Mouse (Mus musculus): ENCODE results near the gene Xrcc4. TPM values are rescaled to one million over a fixed set of nuclear protein-coding genes. Genes with fewer than 3 reads are reported as not detected.

Gene Xrcc4
- 10 to 100 TPM; 16.7 to 21.5 TPM for polyA plus RNA-seq (2017; shearing (Covaris generic))

DNA sequence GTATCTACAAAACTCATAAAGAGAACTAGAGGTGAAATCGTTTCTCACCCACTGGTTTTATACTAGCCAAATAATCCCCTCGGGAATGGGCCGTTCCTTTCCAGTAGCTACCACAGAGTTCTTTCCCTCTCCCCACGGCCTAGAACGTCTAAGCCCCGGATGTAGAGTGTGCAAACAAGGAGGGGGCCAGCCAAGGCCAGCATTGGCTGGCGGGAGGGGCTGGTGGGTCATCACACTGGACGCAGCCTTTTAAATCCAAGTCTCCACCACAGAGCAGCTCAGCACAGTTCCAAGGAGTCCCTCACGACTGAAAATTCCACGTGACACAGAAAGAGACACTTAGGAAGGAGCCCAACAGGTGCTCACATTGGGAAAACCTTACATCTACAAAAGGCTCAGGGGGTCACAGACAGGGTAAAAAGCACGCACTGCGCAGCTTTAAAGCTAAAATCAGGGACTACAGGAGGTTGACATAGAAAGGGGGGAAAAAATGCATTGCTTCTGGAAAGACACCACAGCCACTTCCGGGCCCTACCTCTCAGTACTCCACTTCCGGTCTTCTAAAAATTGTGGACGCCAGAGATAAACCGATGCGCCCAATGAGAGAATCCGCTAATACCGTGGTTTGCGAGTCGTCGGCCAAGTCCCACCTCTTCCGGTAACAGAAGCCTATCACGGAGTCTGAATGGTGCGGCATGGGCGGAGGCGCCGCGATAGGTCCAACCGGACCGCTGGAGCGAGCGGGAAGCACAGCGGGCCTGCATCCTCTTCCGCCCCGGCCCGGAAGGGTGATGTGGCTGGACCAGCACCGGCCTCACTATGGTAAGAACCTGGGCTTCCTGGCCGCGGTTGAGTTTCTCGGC, at the start of gene Xrcc4, which contains the start of gene Tmem167:
Gene Xrcc4 (minus strand): TSS at position 647 of the 863 bp plus-strand sequence.
Gene Tmem167 (plus strand): TSS at position 162 of the 863 bp plus-strand sequence.

DNA sequence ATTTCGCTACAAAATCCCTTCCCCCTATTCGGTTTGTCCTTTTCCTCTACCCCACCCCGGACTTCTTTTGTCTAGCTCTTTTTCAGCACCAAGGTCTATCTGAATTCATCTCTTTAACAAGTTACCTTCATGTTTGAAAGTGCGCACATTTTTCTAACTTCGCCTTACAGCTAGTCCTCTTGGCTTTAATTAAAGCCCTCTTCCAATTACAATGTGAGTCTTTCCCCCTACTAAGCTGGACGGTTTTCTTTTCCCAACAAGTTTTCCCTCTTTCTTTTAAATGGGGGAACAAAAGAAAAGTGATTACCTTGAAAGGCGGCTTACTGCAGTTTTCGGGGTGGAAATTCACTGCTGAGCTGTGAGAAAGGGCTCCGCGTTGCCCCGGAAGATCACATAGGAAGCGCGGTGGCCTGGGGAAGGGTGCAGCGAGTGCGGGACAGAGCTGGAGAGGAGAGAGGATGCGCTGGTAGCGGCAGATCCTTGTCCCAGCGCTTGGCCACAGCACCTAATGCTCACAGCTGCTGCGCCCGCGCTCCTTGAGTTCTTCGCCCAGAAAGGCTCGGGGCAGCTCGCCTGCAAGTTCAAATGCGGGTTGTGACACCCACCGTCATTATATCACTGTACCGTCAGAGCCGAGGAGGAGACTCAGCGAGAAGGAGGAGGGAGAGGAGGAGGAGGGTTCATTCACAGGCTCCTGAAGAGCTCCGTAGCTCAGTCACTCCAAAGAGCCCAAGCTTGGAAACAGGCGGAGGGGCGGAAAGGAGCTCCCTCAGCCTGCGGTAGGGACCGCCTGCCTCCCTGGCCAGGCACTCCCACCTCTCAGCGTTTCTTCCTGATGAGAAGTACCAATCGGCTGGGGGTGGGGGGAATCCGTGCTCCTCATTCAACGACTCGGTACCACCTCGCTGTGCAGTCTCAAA, 347.4 kb downstream of the Xrcc4 start, which contains the start of gene Vcan:
Gene Vcan (minus strand): TSS at position 744 of the 920 bp plus-strand sequence.

Other genes starting within 250 kb of the Xrcc4 start
- 10 to 100 TPM; 33.6 to 34.4 TPM for gene Tmem167, start 485 bp downstream of the Xrcc4 start, polyA plus RNA-seq (2017; shearing (Covaris generic))

All from inflammation-experienced regulatory T-cells (primary cell).